Mouse (Mus musculus) liver, embryonic 13.5 days (tissue): ENCODE measurements around the gene Arpc5. TPM values are rescaled to one million over a fixed set of nuclear protein-coding genes. Genes with fewer than 3 reads are reported as not detected.
"Not testable (repeated sequence)": the region's sequence is repeated elsewhere in the genome, so short reads cannot be mapped to it uniquely, and the experiment has no call there.

ENCODE experiments used
- ATAC-seq: fragments of 200-750 bp; cut with Nextera tagmentation; 2 replicates; pipeline ENCODE4 v1.8.0; 2017; ENCODE audit warnings: low read depth, mild to moderate bottlenecking, moderate number of reproducible peaks, moderate library complexity
- DNase-seq: peaks from one replicate; pipeline ENCODE4 v3.0.0; 2022
- H3K27ac ChIP-seq: fragments of 300-500 bp; sonication (generic); 2 replicates; pipeline ENCODE4 v1.5.1; 2015; ENCODE audit warnings: moderate library complexity, mild to moderate bottlenecking, inconsistent platforms
- H3K27me3 ChIP-seq: fragments of 300-500 bp; sonication (generic); 2 replicates; pipeline ENCODE4 v1.6.1; 2015; ENCODE audit warnings: mild to moderate bottlenecking, inconsistent platforms
- H3K36me3 ChIP-seq: fragments of 300-500 bp; sonication (generic); 2 replicates; pipeline ENCODE4 v1.6.1; 2015; ENCODE audit warnings: mild to moderate bottlenecking, inconsistent platforms
- H3K4me1 ChIP-seq: fragments of 300-500 bp; sonication (generic); replicated peaks from 2 replicates; pipeline ENCODE4 v1.6.1; 2015; ENCODE audit warnings: inconsistent platforms
- H3K4me2 ChIP-seq: fragments of 300-500 bp; sonication (generic); 2 replicates; pipeline ENCODE4 v1.6.1; 2015; ENCODE audit warnings: inconsistent platforms, mild to moderate bottlenecking, moderate library complexity
- H3K4me3 ChIP-seq: fragments of 300-500 bp; sonication (generic); replicated peaks from 2 replicates; pipeline ENCODE4 v1.5.1; 2015; ENCODE audit warnings: mild to moderate bottlenecking, inconsistent platforms
- H3K9ac ChIP-seq: fragments of 300-500 bp; sonication (generic); 2 replicates; pipeline ENCODE4 v1.6.1; 2015; ENCODE audit warnings: mild to moderate bottlenecking, inconsistent platforms
- H3K9me3 ChIP-seq: fragments of 300-500 bp; sonication (generic); replicated peaks from 2 replicates; pipeline ENCODE4 v1.6.1; 2016; ENCODE audit warnings: inconsistent platforms
- WGBS: fragments of 180-500 bp; shearing (Covaris S2); methylation state at CpG from one replicate; pipeline ENCODE4 v1.1.7; 2015; ENCODE audit not compliant: insufficient replicate concordance; 5-methylcytosine and 5-hydroxymethylcytosine counted together
- polyA plus RNA-seq: library from polyadenylated mRNA; unstranded; fragments of >200 nt; fragmentation: Nextera tagmentation; extraction: Ambion mirVana; gene quantifications from 2 replicates; pipeline ENCODE4 v1.2.1, GENCODE M21; 2015

The Arpc5 gene
- polyA plus RNA-seq, 1 experiment from 2014 or later = 169 TPM

GRCm38 (mm10) chr1:152785446-152785845 is 19.1 kb downstream of the Arpc5 start:
- not testable (repeated sequence) for H3K4me1 ChIP-seq, H3K9me3 ChIP-seq, H3K9ac ChIP-seq, H3K27me3 ChIP-seq, H3K4me2 ChIP-seq, ATAC-seq, DNase-seq, H3K27ac ChIP-seq, H3K36me3 ChIP-seq, H3K4me3 ChIP-seq
- WGBS = 56% methylated on average over 3 of the region's 3 CpGs

GRCm38 (mm10) chr1:152786953-152787352 is 20.6 kb downstream of the Arpc5 start:
- H3K27me3 ChIP-seq = no peaks in the 10 kb centered on the region
- H3K9ac ChIP-seq = no peak overlapping the region
- no peaks in the 10 kb centered on the region for H3K36me3 ChIP-seq
- DNase-seq (no peak), ATAC-seq (no peak)
- 55% methylated on average over 4 of the region's 4 CpGs for WGBS
- H3K27ac ChIP-seq = no peak overlapping the region
- H3K4me3 ChIP-seq = no peak overlapping the region
- H3K4me2 ChIP-seq = no peak overlapping the region
- H3K4me1 ChIP-seq = peaks cover 10% of the 10 kb centered on the region
- no peaks in the 10 kb centered on the region for H3K9me3 ChIP-seq

- no peaks in the 10 kb centered on the region for H3K27me3 ChIP-seq
- H3K9me3 ChIP-seq = no peaks in the 10 kb centered on the region
- ATAC-seq (0 out of 2 replicates have a peak, but pooled peaks have one; percentile 15), DNase-seq (no peak)
- peaks cover 10% of the 10 kb centered on the region for H3K4me1 ChIP-seq
- H3K4me2 ChIP-seq = no peak overlapping the region
- H3K36me3 ChIP-seq = no peaks in the 10 kb centered on the region
- H3K4me3 ChIP-seq = no peak overlapping the region
- no peak overlapping the region for H3K9ac ChIP-seq
- no peak overlapping the region for H3K27ac ChIP-seq
- WGBS = 48% methylated on average over 4 of the region's 4 CpGs
Observed at GRCm38 (mm10) chr1:152788121-152788660, 21.8 kb downstream of the Arpc5 start.

DNA sequence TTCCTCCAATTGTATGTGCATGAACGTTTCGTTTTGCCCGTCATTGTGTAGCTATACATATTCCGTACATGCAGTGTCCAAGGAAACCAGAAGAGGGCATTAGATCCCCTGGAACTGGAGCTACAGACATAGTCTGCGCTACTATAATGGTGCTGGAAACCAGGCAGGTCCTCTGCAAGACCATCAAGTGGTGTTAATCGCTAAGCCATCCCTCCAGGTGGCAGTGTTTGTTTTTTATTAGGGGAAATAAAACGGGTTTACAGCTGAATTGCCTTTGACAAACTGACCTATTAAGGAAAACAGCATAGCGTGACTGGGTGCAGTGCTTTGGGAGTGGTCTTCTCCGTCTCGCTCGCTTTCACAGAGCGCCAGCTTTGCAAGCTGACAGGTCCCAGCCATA is 23.9 kb downstream of the Arpc5 start:
- peak; percentile 69 for ATAC-seq
- H3K27ac ChIP-seq = no peak overlapping the region

GRCm38 (mm10) chr1:152790821-152791220 is 24.5 kb downstream of the Arpc5 start:
- Histone ChIP-seq H3K4me2 (no peak overlapping the region), H3K9ac (no peak overlapping the region), H3K27ac (no peak overlapping the region), H3K9me3 (no peaks in the 10 kb centered on the region), H3K36me3 (no peaks in the 10 kb centered on the region), H3K4me3 (no peak overlapping the region), H3K4me1 (peaks cover 18% of the 10 kb centered on the region), H3K27me3 (no peaks in the 10 kb centered on the region)
- 5% methylated on average over 6 of the region's 6 CpGs for WGBS
- no peak for DNase-seq
- no peak; the same call in 1 of the 2 replicates for ATAC-seq

More for the DNA sequence above, 23.9 kb downstream of the Arpc5 start:
- H3K4me3 ChIP-seq = no peak overlapping the region
- 0 out of 2 replicates have a peak overlapping the region, but pooled peaks have one; percentile 20 for H3K4me2 ChIP-seq
- H3K9ac ChIP-seq = no peak overlapping the region
- H3K36me3 ChIP-seq = no peaks in the 10 kb centered on the region
- H3K9me3 ChIP-seq = no peaks in the 10 kb centered on the region
- DNase-seq = peak; percentile 32
- WGBS = 14% methylated on average over 12 of the region's 12 CpGs
- no peaks in the 10 kb centered on the region for H3K27me3 ChIP-seq
- peaks cover 12% of the 10 kb centered on the region for H3K4me1 ChIP-seq

DNA sequence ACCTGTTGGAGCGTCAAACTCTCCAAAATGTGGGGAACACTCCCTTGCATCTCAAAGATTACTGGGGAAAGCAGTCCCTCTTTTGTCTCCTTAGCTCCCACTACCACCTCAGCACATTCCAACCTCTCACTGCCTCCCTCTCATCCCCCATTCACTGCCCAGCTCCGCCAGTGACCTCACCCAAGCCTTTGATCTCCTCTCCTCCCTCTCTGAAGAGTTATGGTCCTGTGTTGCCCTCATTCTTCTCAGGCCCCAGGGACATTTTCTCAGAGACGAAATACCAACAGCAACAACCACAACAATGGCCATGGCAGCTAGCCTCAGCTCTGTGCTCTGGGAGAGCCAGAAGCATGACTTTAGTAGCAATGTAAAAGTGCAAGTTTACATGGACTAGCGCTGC is 24.9 kb downstream of the Arpc5 start:
- Histone ChIP-seq H3K27me3 (no peaks in the 10 kb centered on the region), H3K36me3 (no peaks in the 10 kb centered on the region), H3K4me1 (peaks cover 22% of the 10 kb centered on the region), H3K9ac (no peak overlapping the region), H3K4me2 (no peak overlapping the region), H3K9me3 (no peaks in the 10 kb centered on the region), H3K27ac (no peak overlapping the region), H3K4me3 (no peak overlapping the region)
- 48% methylated on average over 4 of the region's 4 CpGs for WGBS
- ATAC-seq (no peak), DNase-seq (no peak)

DNA sequence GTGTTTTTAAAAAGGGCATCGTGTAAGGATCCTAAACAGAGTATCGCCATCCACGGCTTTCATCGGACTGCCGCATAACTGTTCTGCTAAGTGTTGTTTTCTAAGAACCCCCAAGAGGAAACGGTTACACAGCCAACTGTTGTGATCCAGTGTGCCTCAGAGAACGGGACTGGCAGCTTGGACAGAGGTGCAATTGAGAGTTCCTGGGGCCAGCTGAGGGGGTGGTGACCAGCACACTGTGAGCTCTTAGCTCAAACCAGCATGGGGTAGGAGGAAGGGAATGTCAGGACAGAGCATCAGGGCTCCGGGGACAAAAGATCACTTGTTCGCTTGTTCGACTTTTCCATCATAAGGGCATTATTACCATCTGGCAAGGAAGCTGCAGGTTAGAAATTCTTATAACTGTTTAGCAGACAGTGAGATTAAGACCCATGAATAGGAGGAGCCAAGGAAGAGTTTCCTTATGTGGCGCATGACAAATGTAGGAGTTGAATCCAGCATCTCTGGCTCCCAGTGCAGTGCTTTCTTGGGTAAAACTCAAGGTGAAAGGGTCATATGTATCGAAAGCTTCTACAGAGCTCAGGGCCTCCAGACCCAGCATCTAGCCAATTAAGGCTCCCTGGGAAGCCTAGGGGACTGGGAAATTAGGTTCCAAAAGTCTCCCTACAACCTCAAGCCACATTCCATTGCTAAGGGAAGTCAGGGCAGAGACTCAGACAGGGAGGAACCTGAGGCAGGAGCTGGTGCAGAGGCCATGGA is 26.6 kb downstream of the Arpc5 start:
- Histone ChIP-seq H3K27me3 (no peaks in the 10 kb centered on the region), H3K9me3 (no peaks in the 10 kb centered on the region), H3K4me3 (no peak overlapping the region), H3K27ac (no peak overlapping the region), H3K4me2 (no peak overlapping the region), H3K9ac (no peak overlapping the region), H3K4me1 (peaks cover 27% of the 10 kb centered on the region), H3K36me3 (no peaks in the 10 kb centered on the region)
- 69% methylated on average over 12 of the region's 12 CpGs for WGBS
- no peak for ATAC-seq
- DNase-seq = no peak

GRCm38 (mm10) chr1:152793495-152794130 is 27.3 kb downstream of the Arpc5 start:
- no peaks in the 10 kb centered on the region for H3K36me3 ChIP-seq
- ATAC-seq (no peak), DNase-seq (no peak)
- H3K4me2 ChIP-seq = no peak overlapping the region
- H3K27me3 ChIP-seq = no peaks in the 10 kb centered on the region
- no peak overlapping the region for H3K27ac ChIP-seq
- H3K9ac ChIP-seq = no peak overlapping the region
- H3K4me3 ChIP-seq = no peak overlapping the region
- 70% methylated on average over 6 of the region's 6 CpGs for WGBS
- H3K4me1 ChIP-seq = peaks cover 24% of the 10 kb centered on the region
- no peaks in the 10 kb centered on the region for H3K9me3 ChIP-seq

GRCm38 (mm10) chr1:152795688-152796255 is 29.4 kb downstream of the Arpc5 start:
- 30% methylated on average over 8 of the region's 8 CpGs for WGBS
- no peaks in the 10 kb centered on the region for H3K9me3 ChIP-seq
- DNase-seq (no peak), ATAC-seq (peak; percentile 40; the same call in 1 of the 2 replicates)
- H3K9ac ChIP-seq = no peak overlapping the region; the same call in 1 of the 2 replicates
- H3K36me3 ChIP-seq = no peaks in the 10 kb centered on the region
- no peaks in the 10 kb centered on the region for H3K27me3 ChIP-seq
- no peak overlapping the region for H3K27ac ChIP-seq
- H3K4me2 ChIP-seq = no peak overlapping the region
- peaks cover 23% of the 10 kb centered on the region for H3K4me1 ChIP-seq
- no peak overlapping the region for H3K4me3 ChIP-seq

DNA sequence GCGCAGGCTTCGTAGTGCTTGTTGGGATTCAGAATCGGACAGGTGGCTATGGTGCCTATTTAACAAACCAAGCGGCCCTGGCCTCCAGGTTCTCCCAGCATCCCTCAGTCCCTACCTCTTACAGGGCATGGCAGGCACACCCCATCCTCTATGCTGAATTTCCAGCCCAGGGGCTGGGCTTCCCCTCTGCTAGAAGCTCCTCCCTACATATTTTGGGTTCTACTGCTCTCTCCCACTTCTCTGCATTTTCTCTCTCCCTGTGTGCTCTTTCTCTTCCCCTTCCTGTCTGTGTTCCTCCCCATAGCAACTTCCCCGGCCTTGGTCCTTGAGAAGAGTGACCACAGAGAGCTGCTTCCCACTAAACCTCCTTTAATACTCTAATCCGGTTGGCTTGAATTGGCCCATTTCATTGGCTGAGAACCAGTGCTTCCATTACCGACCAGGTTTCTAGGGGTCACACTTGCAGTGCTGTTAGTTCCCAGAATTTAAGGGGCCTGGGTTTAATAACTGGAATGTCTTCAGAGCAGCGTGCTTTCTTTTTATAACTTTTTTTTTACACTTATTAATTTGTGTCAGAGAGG is 30.4 kb downstream of the Arpc5 start:
- H3K36me3 ChIP-seq = no peaks in the 10 kb centered on the region
- H3K27me3 ChIP-seq = no peaks in the 10 kb centered on the region
- 67% methylated on average over 8 of the region's 8 CpGs for WGBS
- H3K9me3 ChIP-seq = no peaks in the 10 kb centered on the region
- no peak overlapping the region for H3K4me3 ChIP-seq
- ATAC-seq (no peak), DNase-seq (no peak)
- H3K27ac ChIP-seq = no peak overlapping the region
- peaks cover 18% of the 10 kb centered on the region for H3K4me1 ChIP-seq
- H3K4me2 ChIP-seq = no peak overlapping the region
- no peak overlapping the region for H3K9ac ChIP-seq

GRCm38 (mm10) chr1:152798125-152798524 is 31.8 kb downstream of the Arpc5 start:
- Histone ChIP-seq H3K4me3 (no peak overlapping the region), H3K9me3 (no peaks in the 10 kb centered on the region), H3K36me3 (no peaks in the 10 kb centered on the region), H3K27me3 (no peaks in the 10 kb centered on the region), H3K9ac (no peak overlapping the region), H3K27ac (no peak overlapping the region), H3K4me2 (no peak overlapping the region), H3K4me1 (peaks cover 18% of the 10 kb centered on the region)
- 0 out of 2 replicates have a peak, but pooled peaks have one; percentile 17 for ATAC-seq
- DNase-seq = no peak
- 19% methylated on average over 9 of the region's 9 CpGs for WGBS
